Mouse (Mus musculus): ENCODE results near the gene 2010111I01Rik. TPM values are rescaled to one million over a fixed set of nuclear protein-coding genes. Genes with fewer than 3 reads are reported as not detected.
"Not testable (repeated sequence)": the region's sequence is repeated elsewhere in the genome, so short reads cannot be mapped to it uniquely, and the experiment has no call there.

Gene 2010111I01Rik
- polyA plus RNA-seq, 1 experiment from 2014 or later: 23.5 TPM

DNA sequence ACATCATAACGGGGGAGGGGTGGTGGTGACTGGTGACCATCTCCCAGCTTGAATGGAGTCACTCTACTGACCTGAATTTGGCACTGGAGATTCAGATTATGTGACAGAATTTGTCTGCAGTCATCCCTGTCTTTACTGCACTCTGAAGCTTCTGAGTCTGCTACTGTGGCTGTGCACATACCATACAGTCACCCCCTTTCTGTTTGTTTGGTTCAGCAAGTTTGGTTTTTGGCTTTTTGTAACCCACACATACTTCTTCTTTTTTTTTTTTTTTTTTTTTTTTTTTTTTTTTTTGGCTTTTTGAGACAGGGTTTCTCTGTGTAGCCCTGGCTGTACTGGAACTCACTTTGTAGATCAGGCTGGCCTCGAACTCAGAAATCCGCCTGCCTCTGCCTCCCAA is 35.5 kb upstream of the 2010111I01Rik start:
- not testable (repeated sequence) for H3K4me2 ChIP-seq (ENCODE audit: low read length); H3K4me1 ChIP-seq (ENCODE audit: control insufficient read depth, insufficient read depth, low read length); ATAC-seq; H3K4me3 ChIP-seq (ENCODE audit: low read depth, low read length); DNase-seq (ENCODE audit: low spot score); H3K9me3 ChIP-seq (replicated peaks; ENCODE audit: control insufficient read depth, low read length); H3K27ac ChIP-seq (ENCODE audit: low read depth, low read length); H3K36me3 ChIP-seq (ENCODE audit: control insufficient read depth, insufficient read depth, low read length); H3K9ac ChIP-seq (ENCODE audit: low read length); H3K27me3 ChIP-seq (replicated peaks; ENCODE audit: control insufficient read depth, insufficient read depth, low read length)
- WGBS: 96% methylated on average over 3 of the region's 3 CpGs

DNA sequence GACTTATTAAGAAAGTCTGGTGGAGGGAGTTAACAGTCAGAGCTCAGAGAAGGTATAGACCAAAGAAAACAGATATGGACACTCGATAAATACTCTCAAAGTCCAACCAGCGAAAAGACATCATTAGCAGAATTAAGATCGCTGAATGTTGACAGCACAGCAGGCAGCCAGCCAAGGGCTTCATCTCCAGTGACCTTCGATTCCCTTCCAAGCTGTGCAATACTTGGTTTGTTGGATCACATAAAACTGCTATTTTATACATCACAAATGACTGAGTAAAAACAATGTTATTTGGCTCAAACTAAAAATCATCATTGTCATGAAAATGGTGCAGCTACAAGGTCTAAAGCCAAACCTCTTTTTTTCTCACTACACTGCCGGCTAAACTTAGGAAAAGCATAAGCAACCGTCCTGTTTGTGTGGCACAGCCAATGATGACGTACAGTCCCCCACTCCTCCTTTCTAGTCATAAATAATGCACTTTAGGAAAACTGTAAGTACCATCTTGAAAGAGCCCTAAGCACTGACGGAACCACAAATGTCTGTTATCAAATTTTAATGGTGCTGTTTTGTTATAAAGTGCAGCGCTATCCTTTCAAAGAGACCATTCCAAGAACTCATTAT is 34.8 kb upstream of the 2010111I01Rik start:
- Histone ChIP-seq H3K4me3 (ENCODE audit: low read depth, low read length) (no peak overlapping the region), H3K4me1 (ENCODE audit: control insufficient read depth, insufficient read depth, low read length) (no peaks in the 10 kb centered on the region), H3K27me3 (replicated peaks; ENCODE audit: control insufficient read depth, insufficient read depth, low read length) (no peaks in the 10 kb centered on the region), H3K9me3 (replicated peaks; ENCODE audit: control insufficient read depth, low read length) (no peaks in the 10 kb centered on the region), H3K36me3 (ENCODE audit: control insufficient read depth, insufficient read depth, low read length) (no peaks in the 10 kb centered on the region), H3K27ac (ENCODE audit: low read depth, low read length) (no peak overlapping the region), H3K4me2 (ENCODE audit: low read length) (no peak overlapping the region), H3K9ac (ENCODE audit: low read length) (no peak overlapping the region)
- 53% methylated on average over 9 of the region's 9 CpGs for WGBS
- ATAC-seq: no peak
- DNase-seq (ENCODE audit: low spot score): no peak

DNA sequence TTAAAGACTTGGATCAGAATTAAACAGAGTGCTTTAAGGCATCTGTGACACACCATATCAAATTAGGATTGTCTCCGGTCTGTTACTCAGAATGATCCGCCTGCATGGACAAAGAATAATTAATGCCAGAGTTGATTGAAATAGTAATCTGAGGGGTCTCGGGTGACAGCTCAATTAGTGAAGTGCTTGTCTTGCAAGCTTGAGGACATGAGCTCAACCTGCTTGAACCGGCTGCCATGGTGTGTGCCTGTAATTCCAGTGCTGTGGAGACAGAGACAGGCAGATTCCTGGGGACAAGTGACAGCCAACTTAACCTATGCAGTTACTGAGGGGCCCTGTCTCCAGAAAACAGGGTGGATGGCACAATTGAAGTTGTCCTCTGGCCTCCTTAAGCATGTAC is 32.2 kb upstream of the 2010111I01Rik start:
- H3K4me2 ChIP-seq (ENCODE audit: low read length): no peak overlapping the region
- no peaks in the 10 kb centered on the region for H3K36me3 ChIP-seq (ENCODE audit: control insufficient read depth, insufficient read depth, low read length)
- DNase-seq (ENCODE audit: low spot score) (no peak), ATAC-seq (no peak)
- no peaks in the 10 kb centered on the region for H3K9me3 ChIP-seq (replicated peaks; ENCODE audit: control insufficient read depth, low read length)
- H3K27ac ChIP-seq (ENCODE audit: low read depth, low read length): no peak overlapping the region
- no peak overlapping the region for H3K9ac ChIP-seq (ENCODE audit: low read length)
- 56% methylated on average over 4 of the region's 4 CpGs for WGBS
- H3K4me1 ChIP-seq (ENCODE audit: control insufficient read depth, insufficient read depth, low read length): no peaks in the 10 kb centered on the region
- no peaks in the 10 kb centered on the region for H3K27me3 ChIP-seq (replicated peaks; ENCODE audit: control insufficient read depth, insufficient read depth, low read length)
- H3K4me3 ChIP-seq (ENCODE audit: low read depth, low read length): no peak overlapping the region

DNA sequence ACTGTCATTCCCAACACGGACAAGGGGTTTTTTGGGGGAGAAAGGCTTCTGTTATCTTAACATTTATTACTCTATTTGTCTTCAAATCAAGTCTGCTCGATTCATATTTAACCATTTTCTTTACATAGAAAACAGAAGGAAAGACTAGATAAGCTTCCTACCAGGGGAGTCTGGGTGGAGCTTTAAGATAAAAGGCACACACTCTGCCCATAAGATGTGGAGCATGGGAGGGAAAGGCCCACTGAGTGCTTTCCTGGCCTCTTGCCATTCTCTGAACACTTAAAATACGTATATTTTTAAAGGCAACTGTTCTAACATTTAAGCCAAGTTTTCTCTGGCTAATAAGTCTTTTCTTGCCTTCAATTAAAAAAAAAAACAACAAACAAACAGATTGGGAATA is 25.3 kb upstream of the 2010111I01Rik start:
- H3K27ac ChIP-seq (ENCODE audit: low read depth, low read length): no peak overlapping the region
- 80% methylated on average over 3 of the region's 3 CpGs for WGBS
- no peak for ATAC-seq

DNA sequence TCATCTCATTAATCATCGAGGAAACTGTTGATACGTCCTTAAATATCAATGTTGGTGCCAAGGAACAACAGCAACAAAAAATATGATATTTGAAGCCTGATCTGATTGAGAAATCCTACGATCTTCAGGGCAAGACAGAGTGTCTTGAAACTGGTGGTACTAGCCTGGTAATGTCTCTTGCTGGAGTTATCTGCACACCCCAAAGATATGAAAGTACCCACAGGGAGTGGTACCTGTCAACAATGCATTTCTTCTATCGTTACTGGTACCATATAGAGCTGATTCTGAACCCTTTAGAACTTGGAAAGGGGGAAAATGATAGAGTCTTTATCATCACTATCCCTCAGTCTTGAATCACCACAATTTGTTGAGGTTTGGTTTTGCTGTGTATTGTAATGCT is 24.9 kb upstream of the 2010111I01Rik start:
- Histone ChIP-seq H3K4me3 (ENCODE audit: low read depth, low read length) (no peak overlapping the region), H3K4me1 (ENCODE audit: control insufficient read depth, insufficient read depth, low read length) (no peaks in the 10 kb centered on the region), H3K4me2 (ENCODE audit: low read length) (no peak overlapping the region), H3K9ac (ENCODE audit: low read length) (no peak overlapping the region), H3K9me3 (replicated peaks; ENCODE audit: control insufficient read depth, low read length) (no peaks in the 10 kb centered on the region), H3K27ac (ENCODE audit: low read depth, low read length) (no peak overlapping the region), H3K36me3 (ENCODE audit: control insufficient read depth, insufficient read depth, low read length) (no peaks in the 10 kb centered on the region), H3K27me3 (replicated peaks; ENCODE audit: control insufficient read depth, insufficient read depth, low read length) (no peaks in the 10 kb centered on the region)
- 94% methylated on average over 4 of the region's 4 CpGs for WGBS
- ATAC-seq (no peak), DNase-seq (ENCODE audit: low spot score) (no peak)

More for the DNA sequence above, 25.3 kb upstream of the 2010111I01Rik start:
- Histone ChIP-seq H3K36me3 (ENCODE audit: control insufficient read depth, insufficient read depth, low read length) (no peaks in the 10 kb centered on the region), H3K27me3 (replicated peaks; ENCODE audit: control insufficient read depth, insufficient read depth, low read length) (no peaks in the 10 kb centered on the region), H3K4me2 (ENCODE audit: low read length) (no peak overlapping the region), H3K4me3 (ENCODE audit: low read depth, low read length) (no peak overlapping the region), H3K4me1 (ENCODE audit: control insufficient read depth, insufficient read depth, low read length) (no peaks in the 10 kb centered on the region), H3K9me3 (replicated peaks; ENCODE audit: control insufficient read depth, low read length) (no peaks in the 10 kb centered on the region), H3K9ac (ENCODE audit: low read length) (no peak overlapping the region)
- DNase-seq (ENCODE audit: low spot score): no peak

DNA sequence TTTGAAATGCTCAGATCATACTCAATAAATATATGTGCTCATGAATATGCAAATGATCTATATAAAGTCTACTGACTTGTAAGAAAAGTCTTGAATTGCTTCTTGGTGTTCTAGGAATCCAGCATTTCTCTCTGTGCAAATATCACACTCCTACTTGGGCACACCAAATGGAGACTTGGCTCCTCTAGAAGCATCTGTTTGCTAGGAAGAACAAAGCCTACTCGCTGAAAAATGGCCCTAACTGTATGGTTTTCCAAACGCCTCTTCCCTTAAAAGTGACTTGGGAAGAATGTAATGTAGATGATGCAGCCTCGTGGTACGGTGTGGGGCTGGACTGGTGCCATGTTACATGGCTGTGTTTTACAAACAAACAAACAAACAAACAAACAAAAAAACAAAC is 24.0 kb upstream of the 2010111I01Rik start:
- no peak overlapping the region for H3K27ac ChIP-seq (ENCODE audit: low read depth, low read length)
- WGBS: 81% methylated on average over 4 of the region's 4 CpGs
- no peaks in the 10 kb centered on the region for H3K36me3 ChIP-seq (ENCODE audit: control insufficient read depth, insufficient read depth, low read length)
- ATAC-seq (no peak), DNase-seq (ENCODE audit: low spot score) (no peak)
- no peak overlapping the region for H3K4me2 ChIP-seq (ENCODE audit: low read length)
- H3K4me3 ChIP-seq (ENCODE audit: low read depth, low read length): no peak overlapping the region
- H3K9me3 ChIP-seq (replicated peaks; ENCODE audit: control insufficient read depth, low read length): no peaks in the 10 kb centered on the region
- no peaks in the 10 kb centered on the region for H3K4me1 ChIP-seq (ENCODE audit: control insufficient read depth, insufficient read depth, low read length)
- H3K27me3 ChIP-seq (replicated peaks; ENCODE audit: control insufficient read depth, insufficient read depth, low read length): no peaks in the 10 kb centered on the region
- H3K9ac ChIP-seq (ENCODE audit: low read length): no peak overlapping the region

DNA sequence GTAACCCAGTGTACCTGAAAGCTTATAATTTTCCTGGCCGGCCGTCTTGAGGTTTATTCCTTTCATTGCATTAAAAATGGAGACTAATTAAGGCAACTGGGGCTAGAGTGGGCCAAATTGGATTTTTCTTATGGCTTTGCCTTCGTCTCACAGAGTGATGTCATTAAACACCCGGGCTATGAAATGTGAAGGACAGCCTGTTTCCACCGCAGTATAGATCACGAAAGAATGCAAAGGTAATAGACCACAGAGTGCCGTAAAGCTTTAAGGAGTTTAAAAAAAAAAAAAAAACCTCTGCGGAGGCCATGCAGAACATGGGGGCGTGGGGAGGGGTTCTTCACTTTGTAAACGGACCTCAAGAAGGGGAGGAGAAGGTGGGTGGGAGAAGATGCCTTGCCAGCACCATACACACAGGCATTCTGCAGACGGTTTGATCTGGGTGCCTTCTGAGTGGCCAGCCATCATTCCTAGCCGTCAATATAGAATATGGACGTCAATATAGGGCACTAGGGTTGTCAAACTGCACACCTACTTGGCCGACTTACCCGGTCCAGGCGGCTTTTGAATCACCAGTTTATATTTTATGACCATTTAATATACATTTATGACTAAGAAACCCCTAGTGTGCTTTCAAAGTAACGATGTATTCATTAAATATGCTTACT is 23.2 kb upstream of the 2010111I01Rik start:
- Histone ChIP-seq H3K4me3 (ENCODE audit: low read depth, low read length) (no peak overlapping the region), H3K27me3 (replicated peaks; ENCODE audit: control insufficient read depth, insufficient read depth, low read length) (no peaks in the 10 kb centered on the region), H3K4me2 (ENCODE audit: low read length) (no peak overlapping the region), H3K4me1 (ENCODE audit: control insufficient read depth, insufficient read depth, low read length) (no peaks in the 10 kb centered on the region), H3K9ac (ENCODE audit: low read length) (no peak overlapping the region), H3K9me3 (replicated peaks; ENCODE audit: control insufficient read depth, low read length) (no peaks in the 10 kb centered on the region), H3K36me3 (ENCODE audit: control insufficient read depth, insufficient read depth, low read length) (no peaks in the 10 kb centered on the region), H3K27ac (ENCODE audit: low read depth, low read length) (no peak overlapping the region)
- ATAC-seq (no peak), DNase-seq (ENCODE audit: low spot score) (no peak)
- 68% methylated on average over 17 of the region's 17 CpGs for WGBS

DNA sequence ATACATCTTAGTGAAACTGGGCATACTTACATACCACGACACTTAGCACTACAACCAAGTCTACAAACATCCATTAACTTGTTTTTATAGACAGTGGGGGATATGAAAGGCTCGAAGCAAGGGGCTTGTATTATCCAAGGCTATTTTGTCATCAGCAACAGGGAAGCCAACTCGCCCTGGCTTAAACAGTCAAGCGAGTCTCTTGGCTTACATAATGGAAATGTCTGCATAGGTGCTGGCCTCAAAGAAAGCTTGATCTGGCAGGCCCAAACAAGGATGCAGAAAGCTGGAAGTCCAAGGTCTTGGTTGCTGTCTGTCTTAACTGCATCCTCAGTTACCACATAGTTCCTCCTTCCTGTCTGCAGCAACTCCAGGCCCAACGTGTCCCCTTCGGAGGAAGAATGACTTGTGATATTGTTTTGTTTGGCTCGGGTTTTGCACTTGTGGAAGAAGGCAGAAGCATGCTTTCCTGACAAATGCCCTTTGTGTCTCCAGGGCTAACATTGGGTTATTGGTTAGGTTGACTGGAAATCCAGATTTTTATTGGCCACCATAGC is 21.3 kb upstream of the 2010111I01Rik start:
- DNase-seq (ENCODE audit: low spot score) (no peak), ATAC-seq (no peak)
- H3K9ac ChIP-seq (ENCODE audit: low read length): no peak overlapping the region
- WGBS: 81% methylated on average over 7 of the region's 7 CpGs
- H3K9me3 ChIP-seq (replicated peaks; ENCODE audit: control insufficient read depth, low read length): no peaks in the 10 kb centered on the region
- H3K27ac ChIP-seq (ENCODE audit: low read depth, low read length): no peak overlapping the region
- no peak overlapping the region for H3K4me3 ChIP-seq (ENCODE audit: low read depth, low read length)
- no peak overlapping the region for H3K4me2 ChIP-seq (ENCODE audit: low read length)
- no peaks in the 10 kb centered on the region for H3K27me3 ChIP-seq (replicated peaks; ENCODE audit: control insufficient read depth, insufficient read depth, low read length)
- H3K4me1 ChIP-seq (ENCODE audit: control insufficient read depth, insufficient read depth, low read length): no peaks in the 10 kb centered on the region
- H3K36me3 ChIP-seq (ENCODE audit: control insufficient read depth, insufficient read depth, low read length): no peaks in the 10 kb centered on the region

DNA sequence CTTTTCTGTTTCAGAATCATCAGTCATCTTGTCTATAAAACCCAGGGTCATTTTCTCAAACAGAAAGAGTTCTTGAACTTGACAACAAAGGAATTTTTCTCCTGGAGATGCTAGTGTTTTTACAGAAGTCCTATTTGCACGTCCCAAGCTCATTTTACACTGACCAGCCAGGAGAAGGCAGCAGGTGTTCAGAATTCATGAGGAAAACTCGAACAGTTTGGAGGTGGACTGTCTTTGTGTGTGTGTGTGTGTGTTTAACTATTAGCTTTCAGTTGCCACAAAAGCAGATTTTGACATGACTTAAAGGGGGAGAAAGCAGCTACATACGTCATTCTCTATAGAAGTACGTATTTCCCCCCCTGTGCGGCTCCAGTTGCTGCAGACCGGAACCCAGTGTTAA is 20.6 kb upstream of the 2010111I01Rik start:
- H3K4me2 ChIP-seq (ENCODE audit: low read length): no peak overlapping the region
- H3K9me3 ChIP-seq (replicated peaks; ENCODE audit: control insufficient read depth, low read length): no peaks in the 10 kb centered on the region
- no peak overlapping the region for H3K9ac ChIP-seq (ENCODE audit: low read length)
- no peak for DNase-seq (ENCODE audit: low spot score)
- H3K36me3 ChIP-seq (ENCODE audit: control insufficient read depth, insufficient read depth, low read length): no peaks in the 10 kb centered on the region
- H3K4me1 ChIP-seq (ENCODE audit: control insufficient read depth, insufficient read depth, low read length): no peaks in the 10 kb centered on the region
- ATAC-seq: no peak
- H3K4me3 ChIP-seq (ENCODE audit: low read depth, low read length): no peak overlapping the region
- no peak overlapping the region for H3K27ac ChIP-seq (ENCODE audit: low read depth, low read length)
- H3K27me3 ChIP-seq (replicated peaks; ENCODE audit: control insufficient read depth, insufficient read depth, low read length): no peaks in the 10 kb centered on the region
- 83% methylated on average over 6 of the region's 6 CpGs for WGBS

Measured in forebrain, embryonic 14.5 days (tissue).